Mouse (Mus musculus) MEL (cell line): ENCODE measurements around the gene Stra6. TPM values are rescaled to one million over a fixed set of nuclear protein-coding genes. Genes with fewer than 3 reads are reported as not detected.

Experiments used
- DNase-seq: peaks from one replicate; pipeline ENCODE4 v3.0.0; 2011; ENCODE audit warnings: low read depth, low spot score
- H3K27ac ChIP-seq: 2 replicates; pipeline ENCODE4 v1.5.1; 2012; ENCODE audit warnings: low read depth, mild to moderate bottlenecking, control low read depth, low read length, moderate library complexity; ENCODE audit not compliant: control insufficient read depth
- H3K27me3 ChIP-seq, 2 experiments: fragments of 150-350 bp in 1 of 2; sonication (generic) in 1 of 2; 2 replicates each; pipeline ENCODE4 v1.6.1; 2012; ENCODE audit warnings: low read length in 2 of 2, mild to moderate bottlenecking in 2 of 2, improper control_type of control experiment in 1 of 2, moderate library complexity in 1 of 2; ENCODE audit not compliant: insufficient read depth in 2 of 2, control insufficient read depth in 1 of 2
- H3K36me3 ChIP-seq, 2 experiments: 2 replicates each; pipeline ENCODE4 v1.6.1; 2012 to 2014; ENCODE audit warnings: low read length in 2 of 2, improper control_type of control experiment in 1 of 2, inconsistent platforms in 1 of 2, mild to moderate bottlenecking in 1 of 2; ENCODE audit not compliant: insufficient read depth in 2 of 2, control insufficient read depth in 1 of 2
- H3K4me1 ChIP-seq, 2 experiments: fragments of 150-350 bp in 1 of 2; sonication (generic) in 1 of 2; 2 replicates each; pipeline ENCODE4 v1.6.1; 2012; ENCODE audit warnings: low read length in 2 of 2, improper control_type of control experiment in 1 of 2, mild to moderate bottlenecking in 1 of 2; ENCODE audit not compliant: insufficient read depth in 2 of 2, control insufficient read depth in 1 of 2
- H3K4me3 ChIP-seq, 2 experiments: fragments of 150-350 bp in 1 of 2; sonication (generic) in 1 of 2; 2 replicates each; pipeline ENCODE4 v1.5.1; 2012; ENCODE audit warnings: low read depth in 2 of 2, low read length in 2 of 2, mild to moderate bottlenecking in 2 of 2, moderate library complexity in 2 of 2, control low read depth in 1 of 2, improper control_type of control experiment in 1 of 2; ENCODE audit not compliant: control insufficient read depth in 1 of 2, insufficient read depth in 1 of 2
- H3K79me2 ChIP-seq: 2 replicates; pipeline ENCODE4 v1.6.1; 2012; ENCODE audit warnings: mild to moderate bottlenecking, low read length, moderate library complexity; ENCODE audit not compliant: control insufficient read depth, poor library complexity, insufficient read depth
- H3K9ac ChIP-seq: 2 replicates; pipeline ENCODE4 v1.6.1; 2012; ENCODE audit warnings: low read depth, mild to moderate bottlenecking, control low read depth, low read length, moderate library complexity; ENCODE audit not compliant: control insufficient read depth, poor library complexity, severe bottlenecking
- H3K9me3 ChIP-seq: fragments of 150-350 bp; sonication (generic); replicated peaks from 2 replicates; pipeline ENCODE4 v1.6.1; 2012; ENCODE audit warnings: mild to moderate bottlenecking, low read length, improper control_type of control experiment, moderate library complexity; ENCODE audit not compliant: insufficient read depth
- MAX ChIP-seq: IDR thresholded peaks from 2 replicates; pipeline ENCODE4 v1.6.1; 2011; ENCODE audit warnings: low read length, improper control_type of control experiment
- MYB ChIP-seq: IDR thresholded peaks from 2 replicates; pipeline ENCODE4 v1.6.1; 2011; ENCODE audit warnings: mild to moderate bottlenecking, low read depth, low read length, improper control_type of control experiment
- NELFE ChIP-seq: IDR thresholded peaks from 2 replicates; pipeline ENCODE4 v1.6.1; 2011; ENCODE audit warnings: low read depth, low read length, improper control_type of control experiment
- POLR2A ChIP-seq, 2 experiments: IDR thresholded peaks; 2 replicates each; pipeline ENCODE4 v1.6.1; 2011 to 2012; ENCODE audit warnings: low read length in 2 of 2, mild to moderate bottlenecking in 2 of 2, control low read depth in 1 of 2, improper control_type of control experiment in 1 of 2, low read depth in 1 of 2, moderate library complexity in 1 of 2; ENCODE audit not compliant: control insufficient read depth in 1 of 2, insufficient read depth in 1 of 2, poor library complexity in 1 of 2
- POLR2AphosphoS2 ChIP-seq: IDR thresholded peaks from 2 replicates; pipeline ENCODE4 v1.6.1; 2011; ENCODE audit warnings: low read length, improper control_type of control experiment
- TAL1 ChIP-seq: IDR thresholded peaks from 2 replicates; pipeline ENCODE4 v1.6.1; 2012; ENCODE audit warnings: mild to moderate bottlenecking, inconsistent platforms, low read length, moderate library complexity, mixed read lengths
- ZNF384 ChIP-seq: IDR thresholded peaks from 2 replicates; pipeline ENCODE4 v1.6.1; 2012; ENCODE audit warnings: low read depth, mild to moderate bottlenecking, inconsistent platforms, low read length, improper control_type of control experiment
- polyA plus RNA-seq, 2 experiments: library from polyadenylated mRNA; stranded (reverse) in 1 of 2; unstranded in 1 of 2; fragments of >175 nt in 1 of 2; fragments of >200 nt in 1 of 2; gene quantifications; 2 replicates each; pipeline versions ENCODE4 v1.2.1 to v1.2.4; 2012; ENCODE audit warnings: low replicate concordance in 2 of 2, low read depth in 1 of 2; ENCODE audit not compliant: insufficient read length in 2 of 2, insufficient read depth in 1 of 2, missing spikeins in 1 of 2
- total RNA-seq: library from RNA; depleted of rRNA; stranded (reverse); fragments of 300-350 nt; gene quantifications from 2 replicates; pipeline ENCODE4 v1.2.3, GENCODE M21; 2012

Stra6 gene
- total and polyA plus RNA-seq, 3 experiments: not detected

DNA sequence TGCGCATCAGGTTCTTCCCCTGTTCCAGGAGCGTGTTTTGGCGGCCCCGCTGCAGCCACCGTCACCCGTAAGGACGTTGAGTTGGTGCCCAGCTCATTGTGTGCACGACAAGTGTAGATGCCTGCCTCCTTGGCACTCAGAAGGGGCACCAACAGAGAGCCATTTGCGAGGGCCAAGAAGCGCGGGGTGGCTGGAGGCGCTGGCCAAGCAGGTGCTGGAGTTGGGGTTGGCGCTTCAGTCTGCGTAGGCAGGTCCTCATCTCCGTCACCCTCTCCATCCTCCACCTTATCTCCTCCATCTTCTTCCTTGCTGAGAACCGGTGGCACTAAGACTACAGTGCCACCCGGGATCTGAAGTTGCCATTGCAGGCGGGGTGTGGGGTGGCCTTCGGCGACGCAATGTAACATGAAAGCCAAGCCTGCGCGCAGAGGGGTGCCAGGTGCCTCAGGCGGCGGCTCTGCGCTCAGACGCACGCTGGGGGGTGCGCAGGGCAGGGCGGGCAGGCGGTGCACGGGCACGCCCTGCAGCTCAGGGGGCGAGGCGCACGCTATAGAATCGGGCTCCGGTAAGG is 135.3 kb downstream of the Stra6 start:
- H3K4me3 ChIP-seq: no peak overlapping the region
- H3K27me3 ChIP-seq: peaks cover 2 to 4% of the 10 kb centered on the region in 2 experiments; a peak in 3 of 4 replicates
- H3K9ac ChIP-seq: no peak overlapping the region
- no peaks in the 10 kb centered on the region for H3K9me3 ChIP-seq
- no peaks in the 10 kb centered on the region for H3K36me3 ChIP-seq
- H3K79me2 ChIP-seq: no peaks in the 10 kb centered on the region
- no peak overlapping the region for H3K27ac ChIP-seq
- H3K4me1 ChIP-seq: peaks cover 0 to under 1% of the 10 kb centered on the region in 2 experiments; a peak in 1 of 4 replicates
- DNase-seq: no peak
- TF ChIP-seq POLR2AphosphoS2: no peak

- TF ChIP-seq MAX: no peak
- no peak for TF ChIP-seq NELFE
- TF ChIP-seq TAL1: no peak
- Histone ChIP-seq H3K27ac (no peak overlapping the region), H3K4me3 (no peak overlapping the region), H3K9ac (no peak overlapping the region), H3K27me3 (peaks cover 0 to 3% of the 10 kb centered on the region in 2 experiments; a peak in 2 of 4 replicates), H3K79me2 (no peaks in the 10 kb centered on the region), H3K36me3 (no peaks in the 10 kb centered on the region), H3K4me1 (peaks cover 0 to 3% of the 10 kb centered on the region in 2 experiments; a peak in 1 of 4 replicates), H3K9me3 (no peaks in the 10 kb centered on the region)
- no peak for DNase-seq
Measured at GRCm38 (mm10) chr9:58199381-58200269, 136.0 kb downstream of the Stra6 start.

- H3K4me3 ChIP-seq: no peak overlapping the region
- H3K4me1 ChIP-seq: peaks cover 0 to 3% of the 10 kb centered on the region in 2 experiments; a peak in 1 of 4 replicates
- H3K79me2 ChIP-seq: no peaks in the 10 kb centered on the region
- TF ChIP-seq POLR2A (IDR thresholded peaks at IDR 0.05; ENCODE audit: control insufficient read depth in 1 of 2, insufficient read depth in 1 of 2, low read depth in 1 of 2, low read length in 2 of 2, poor library complexity in 1 of 2) (no peak), MYB (no peak), ZNF384 (no peak)
- no peak overlapping the region for H3K9ac ChIP-seq
- H3K9me3 ChIP-seq: no peaks in the 10 kb centered on the region
- no peak for DNase-seq
- H3K27ac ChIP-seq: no peak overlapping the region
- no peaks in the 10 kb centered on the region for H3K36me3 ChIP-seq
- H3K27me3 ChIP-seq: no peaks in the 10 kb centered on the region
Measured at GRCm38 (mm10) chr9:58200270-58201090, 136.9 kb downstream of the Stra6 start.
